Mouse (Mus musculus): Measurements from ENCODE around the gene Plk5. TPM values are rescaled to one million over a fixed set of nuclear protein-coding genes. Genes with fewer than 3 reads are reported as not detected.

Plk5 gene
- total and polyA plus RNA-seq, 3 experiments, result not detected

DNA sequence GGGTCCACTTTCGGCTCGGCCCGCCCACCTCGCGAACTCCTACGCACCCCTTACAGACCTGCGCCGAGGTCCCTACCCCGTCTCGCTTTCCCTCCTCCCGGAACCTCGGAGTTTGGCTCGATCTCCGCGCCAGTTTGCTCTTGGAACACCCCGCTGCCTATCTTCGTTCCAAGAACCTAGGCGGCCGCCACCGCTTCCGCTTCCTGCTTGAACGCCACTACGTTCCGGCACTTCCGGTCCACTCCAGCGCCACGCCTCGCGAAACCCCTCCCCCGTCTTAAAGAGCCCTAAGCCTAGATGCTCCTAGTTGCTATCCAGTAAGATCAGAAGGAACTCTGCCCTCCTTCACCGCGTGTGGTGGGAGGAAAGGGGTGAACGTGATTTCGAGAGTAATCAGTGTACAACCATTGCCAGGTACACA, 35.9 kb upstream of the Plk5 start, which contains the start of gene 2310011J03Rik (continued):
- TF ChIP-seq RAD21 (IDR thresholded peaks at IDR 0.05; ENCODE audit: low read depth, low read length), result no peak
- TF ChIP-seq MYC (IDR thresholded peaks at IDR 0.05; ENCODE audit: low read depth, low read length), result peak; percentile 58; the same call in 1 of the 2 replicates
- peak; percentile 81; the same call in 1 of the 2 replicates for TF ChIP-seq POLR2AphosphoS2 (IDR thresholded peaks at IDR 0.05; ENCODE audit: low read depth, low read length)
- no peak for TF ChIP-seq MAFK (IDR thresholded peaks at IDR 0.05; ENCODE audit: insufficient replicate concordance, low read length)
- 0 out of 2 replicates have a peak, but pooled peaks have one; percentile 42 for TF ChIP-seq NRF1 (IDR thresholded peaks at IDR 0.05; ENCODE audit: low read depth, low read length)
- 0 out of 2 replicates have a peak, but pooled peaks have one; percentile 54 for TF ChIP-seq KAT2A (IDR thresholded peaks at IDR 0.05; ENCODE audit: insufficient replicate concordance, low read length)
- TF ChIP-seq IRF4 (IDR thresholded peaks at IDR 0.05; ENCODE audit: low read depth, low read length), result peak; percentile 26; the same call in 1 of the 2 replicates
- TF ChIP-seq POLR2A (IDR thresholded peaks at IDR 0.05; ENCODE audit: low read depth, low read length), result peak; percentile 91
- TF ChIP-seq ZMIZ1 (IDR thresholded peaks at IDR 0.05; ENCODE audit: low read depth, low read length), result peak; percentile 90
- TF ChIP-seq USF2 (conservative IDR thresholded peaks at IDR 0.05; ENCODE audit: low read depth, low read length), result no peak
- peak; percentile 99 for TF ChIP-seq ELF1 (IDR thresholded peaks at IDR 0.05; ENCODE audit: low read depth, low read length)
- peak; percentile 95 for TF ChIP-seq NELFE (IDR thresholded peaks at IDR 0.05; ENCODE audit: low read depth, low read length)

DNA sequence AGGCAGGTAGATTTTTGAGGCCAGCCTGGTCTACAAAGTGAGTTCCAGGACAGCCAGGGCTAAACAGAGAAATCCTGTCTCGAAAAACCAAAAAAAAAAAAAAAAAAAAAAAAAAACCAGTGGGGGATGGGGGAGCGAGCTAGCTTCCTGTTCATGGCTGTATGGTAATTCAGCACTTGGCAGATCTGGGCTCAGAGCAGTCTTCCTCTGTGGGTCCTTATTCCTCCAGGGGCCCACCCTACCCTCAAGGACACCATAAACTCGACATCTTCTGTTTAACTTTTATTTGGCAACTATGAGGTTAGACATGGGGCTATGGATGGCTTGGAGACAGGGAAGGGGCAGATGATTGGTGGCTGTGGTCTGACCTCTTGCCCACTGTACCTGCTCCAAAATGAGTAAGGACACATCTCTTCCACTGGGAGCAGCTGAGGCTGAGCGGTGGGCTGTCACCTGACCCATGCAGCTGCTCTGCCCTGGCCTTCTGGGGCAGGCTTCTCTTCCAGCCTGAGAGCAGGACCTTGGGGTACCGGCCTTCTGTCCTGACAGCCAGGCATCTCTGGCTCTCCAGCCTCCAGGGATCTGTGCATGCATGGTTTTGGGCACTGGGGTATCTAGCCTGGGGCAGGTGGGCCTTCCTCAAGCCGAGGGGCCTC, 35.1 kb upstream of the Plk5 start:
- Histone ChIP-seq H3K79me2 (replicated peaks; ENCODE audit: control insufficient read depth, extremely low read depth, insufficient read depth, poor library complexity, severe bottlenecking) (peaks cover 13% of the 10 kb centered on the region), H3K27ac (ENCODE audit: insufficient read depth, low read depth) (peak overlapping the region; percentile 81), H3K9me3 (replicated peaks; ENCODE audit: low read length) (no peaks in the 10 kb centered on the region), H3K27me3 (replicated peaks) (peaks cover 17% of the 10 kb centered on the region), H3K4me2 (ENCODE audit: insufficient read depth, low read depth, poor library complexity, severe bottlenecking) (peak overlapping the region; percentile 11), H3K4me1 (ENCODE audit: control insufficient read depth in 1 of 2, insufficient read depth in 2 of 2) (peaks cover 43 to 48% of the 10 kb centered on the region in 2 experiments), H3K9ac (ENCODE audit: insufficient read depth, low read depth) (peak overlapping the region; percentile 56), H3K4me3 (replicated peaks in 1 of 3; ENCODE audit: low read depth in 2 of 3, low read length in 2 of 3, poor library complexity in 1 of 3) (peak overlapping the region; percentile 76 to 96 (median 95)), H3K36me3 (replicated peaks in 1 of 2; ENCODE audit: control insufficient read depth in 1 of 2, insufficient read depth in 1 of 2, low read length in 1 of 2) (peaks cover 20 to 34% of the 10 kb centered on the region in 2 experiments)
- in situ Hi-C loops (cut with MboI; ENCODE audit: low pct_ligation_motif_present, low pct_unique_long_range_greater_than_20kb, low sequenced_read_pairs), result no loop called here
- dilution Hi-C loops (cut with MboI; ENCODE audit: extremely low pct_ligation_motif_present, extremely low pct_unique_long_range_greater_than_20kb, low sequenced_read_pairs), result no loop called here
- DNase-seq (ENCODE audit: extremely low read depth), result peak; percentile 50
- TF ChIP-seq MXI1 (IDR thresholded peaks at IDR 0.05; ENCODE audit: low read depth, low read length), result no peak
- TF ChIP-seq IRF4 (IDR thresholded peaks at IDR 0.05; ENCODE audit: low read depth, low read length), result no peak
- TF ChIP-seq ZNF384 (IDR thresholded peaks at IDR 0.05; ENCODE audit: low read depth, low read length), result peak; percentile 97
- 0 out of 2 replicates have a peak, but pooled peaks have one; percentile 6 for TF ChIP-seq ELF1 (IDR thresholded peaks at IDR 0.05; ENCODE audit: low read depth, low read length)
- no peak for TF ChIP-seq JUN (IDR thresholded peaks at IDR 0.05; ENCODE audit: insufficient read depth, low read depth, low read length)

All from CH12.LX (cell line).